ENCODE assay signal across 11 mouse cellular contexts in genomic region chr15:84300591-84300990, GRCm38 (mm10). TPM values are rescaled to one million over a fixed set of nuclear protein-coding genes. Genes with fewer than 3 reads are reported as not detected.
DNase-seq lines count a peak whose midpoint lies in the region; ATAC-seq and TF ChIP-seq lines count a peak whose summit lies in the region.
"Had no signal": no experiment of that assay in that cellular context is flagged by ENCODE, and none has a peak within 500 bp of the region (broad histone marks: within the 10 kb centered on the region; RNA-seq: fewer than 3 reads in every experiment).

No protein-coding gene starts in this region.

- no peak for TF ChIP-seq CTCF in olfactory bulb, adult 2 months (IDR thresholded peaks at IDR 0.05; ENCODE audit: insufficient read depth, low read depth, low read length)

- H3K36me3 ChIP-seq in neural tube, embryonic 12.5 days: no peaks in the 10 kb centered on the region
- H3K36me3 ChIP-seq in hindbrain, embryonic 12.5 days: no peaks in the 10 kb centered on the region
- no peaks in the 10 kb centered on the region for H3K36me3 ChIP-seq in midbrain, embryonic 11.5 days (ENCODE audit: control insufficient read depth, insufficient read depth, low read length)

- no peak for ATAC-seq in neural tube, embryonic 12.5 days (ENCODE audit: low FRiP score, low read depth)
- no peak for ATAC-seq in hindbrain, embryonic 12.5 days (ENCODE audit: low FRiP score)
- ATAC-seq in midbrain, embryonic 11.5 days (ENCODE audit: low FRiP score): no peak
- no peak for ATAC-seq in megakaryocyte progenitor cell, adult 5-6 weeks (replicated peaks; ENCODE audit: poor library complexity)
- ATAC-seq in erythroid progenitor cell, adult 5-6 weeks (replicated peaks; ENCODE audit: low FRiP score, poor library complexity, severe bottlenecking): no peak

- no peak overlapping the region; the same call in 1 of the 2 replicates for H3K9ac ChIP-seq in neural tube, embryonic 12.5 days
- H3K9ac ChIP-seq in hindbrain, embryonic 12.5 days: no peak overlapping the region
- peak overlapping the region; percentile 51 for H3K9ac ChIP-seq in midbrain, embryonic 11.5 days (ENCODE audit: low read length)

- no peak for DNase-seq in neural tube, embryonic 10.5 days (ENCODE audit: extremely low spot score, low spot score)
- peak; percentile 92 for DNase-seq in midbrain, embryonic 11.5 days (ENCODE audit: low spot score, missing footprints)
- DNase-seq in kidney, postnatal 14 days: no peak
- DNase-seq: kidney, adult 11 months had no signal

- no peaks in the 10 kb centered on the region for H3K9me3 ChIP-seq in neural tube, embryonic 12.5 days
- no peaks in the 10 kb centered on the region for H3K9me3 ChIP-seq in hindbrain, embryonic 12.5 days (replicated peaks)
- H3K9me3 ChIP-seq in midbrain, embryonic 11.5 days (ENCODE audit: control insufficient read depth, low read length): no peaks in the 10 kb centered on the region

- no peak for TF ChIP-seq POLR2A in olfactory bulb, adult 2 months (IDR thresholded peaks at IDR 0.05; ENCODE audit: insufficient read depth, low read depth, low read length)

- H3K27me3 ChIP-seq in neural tube, embryonic 12.5 days (replicated peaks): no peaks in the 10 kb centered on the region
- peaks cover 14% of the 10 kb centered on the region for H3K27me3 ChIP-seq in hindbrain, embryonic 12.5 days
- no peaks in the 10 kb centered on the region; the same call in 1 of the 2 replicates for H3K27me3 ChIP-seq in midbrain, embryonic 11.5 days (ENCODE audit: control insufficient read depth, insufficient read depth, low read length)

- WGBS in neural tube, embryonic 12.5 days: 52% methylated on average over 2 of the region's 2 CpGs
- 42% methylated on average over 2 of the region's 2 CpGs for WGBS in hindbrain, embryonic 12.5 days
- 32% methylated on average over 2 of the region's 2 CpGs for whole genome bisulfite sequencing in midbrain, embryonic 11.5 days
- 39% methylated on average over 2 of the region's 2 CpGs for WGBS in olfactory bulb, adult 2 months

- H3K4me1 ChIP-seq in neural tube, embryonic 12.5 days: peaks cover 74% of the 10 kb centered on the region
- peaks cover 89% of the 10 kb centered on the region for H3K4me1 ChIP-seq in hindbrain, embryonic 12.5 days
- peaks cover 67% of the 10 kb centered on the region for H3K4me1 ChIP-seq in midbrain, embryonic 11.5 days (ENCODE audit: control insufficient read depth, insufficient read depth, low read length)
- H3K4me1 ChIP-seq in olfactory bulb, adult 2 months (ENCODE audit: control insufficient read depth, insufficient read depth, low read length): peaks cover 72% of the 10 kb centered on the region

- H3K27ac ChIP-seq in neural tube, embryonic 12.5 days: 0 out of 2 replicates have a peak overlapping the region, but pooled peaks have one; percentile 32
- peak overlapping the region; percentile 87 for H3K27ac ChIP-seq in hindbrain, embryonic 12.5 days
- H3K27ac ChIP-seq in midbrain, embryonic 11.5 days (ENCODE audit: low read depth, low read length): peak overlapping the region; percentile 95
- H3K27ac ChIP-seq in olfactory bulb, adult 2 months (ENCODE audit: insufficient read depth, low read depth, low read length): peak overlapping the region; percentile 98
- H3K27ac ChIP-seq: heart, adult 2 months had no signal

- H3K4me2 ChIP-seq in neural tube, embryonic 12.5 days (replicated peaks): peak overlapping the region; percentile 42
- peak overlapping the region; percentile 32; the same call in 1 of the 2 replicates for H3K4me2 ChIP-seq in hindbrain, embryonic 12.5 days (replicated peaks)
- H3K4me2 ChIP-seq in midbrain, embryonic 11.5 days: peak overlapping the region; percentile 26; the same call in 1 of the 2 replicates
- H3K4me2 ChIP-seq: liver, embryonic 11.5 days had no signal

- no peak overlapping the region for H3K4me3 ChIP-seq in neural tube, embryonic 12.5 days
- no peak overlapping the region for H3K4me3 ChIP-seq in hindbrain, embryonic 12.5 days
- H3K4me3 ChIP-seq in midbrain, embryonic 11.5 days (ENCODE audit: low read depth, low read length): no peak overlapping the region
- no peak overlapping the region for H3K4me3 ChIP-seq in olfactory bulb, adult 2 months (ENCODE audit: insufficient read depth, low read depth, low read length)
- H3K4me3 ChIP-seq: heart, adult 2 months had no signal

RNA-seq across cellular contexts. Expression of gene Parvg, which starts 23.2 kb away (rescaled TPM):
- 1.4 and 1.7 TPM in 2 replicates for polyA plus RNA-seq in neural tube, embryonic 12.5 days (2016; fragmentation: Nextera tagmentation; extraction: Ambion mirVana)
- polyA plus RNA-seq in hindbrain, embryonic 12.5 days (2016; fragmentation: Nextera tagmentation; extraction: Ambion mirVana): 1.1 and 1.5 TPM in 2 replicates
- polyA plus RNA-seq in midbrain, embryonic 11.5 days (2014; fragmentation: Nextera tagmentation; extraction: Ambion mirVana): 0.63 and 1.2 TPM in 2 replicates
- not detected in 2 replicates for polyA plus RNA-seq in olfactory bulb, adult 2 months (2012; ENCODE audit: insufficient read depth, insufficient read length, low replicate concordance, missing spikeins)
- 99.4 and 106 TPM in 2 replicates for total RNA-seq in megakaryocyte progenitor cell, adult 5-6 weeks (2015)
- total RNA-seq in megakaryocyte progenitor cell, adult 5-6 weeks (2017): 246 and 253 TPM in 2 replicates
- 27.4 and 29.3 TPM in 2 replicates for total RNA-seq in erythroid progenitor cell, adult 5-6 weeks (2015; ENCODE audit: low replicate concordance)
- total RNA-seq in erythroid progenitor cell, adult 5-6 weeks (2017; ENCODE audit: low replicate concordance): 22.2 and 31.4 TPM in 2 replicates

Comparison
In these comparisons a context has a peak if more than half of its experiments do, and no peak if none do; other contexts are left out.
1. H3K27ac ChIP-seq: peak in every context shown above with its lines; median percentile 98 in olfactory bulb, adult 2 months; 95 in midbrain, embryonic 11.5 days; 87 in hindbrain, embryonic 12.5 days; 32 in neural tube, embryonic 12.5 days.